Mouse (Mus musculus) thymus, adult 2 months (tissue): Measurements from ENCODE around the gene Gm28035.

ENCODE experiments used
- CTCF ChIP-seq: fragments of 200-500 bp; IDR thresholded peaks from 2 replicates; pipeline ENCODE4 v1.5.1; 2012; ENCODE audit warnings: mild to moderate bottlenecking, control low read depth, low read length, moderate library complexity, borderline replicate concordance; ENCODE audit not compliant: control insufficient read depth, poor library complexity, insufficient read depth; ENCODE audit errors: extremely low read depth
- POLR2A ChIP-seq: fragments of 200-500 bp; IDR thresholded peaks from 2 replicates; pipeline ENCODE4 v1.6.1; 2012; ENCODE audit warnings: mild to moderate bottlenecking, low read length, control low read depth, moderate library complexity; ENCODE audit not compliant: control insufficient read depth, poor library complexity, insufficient read depth; ENCODE audit errors: extremely low read depth

GRCm38 (mm10) chr2:30191790-30192580, 48.4 kb upstream of the Gm28035 start:
- no peak for TF ChIP-seq CTCF
- no peak for TF ChIP-seq POLR2A
